Mouse (Mus musculus): ENCODE measurements around the gene Cdkn1c.

DNA sequence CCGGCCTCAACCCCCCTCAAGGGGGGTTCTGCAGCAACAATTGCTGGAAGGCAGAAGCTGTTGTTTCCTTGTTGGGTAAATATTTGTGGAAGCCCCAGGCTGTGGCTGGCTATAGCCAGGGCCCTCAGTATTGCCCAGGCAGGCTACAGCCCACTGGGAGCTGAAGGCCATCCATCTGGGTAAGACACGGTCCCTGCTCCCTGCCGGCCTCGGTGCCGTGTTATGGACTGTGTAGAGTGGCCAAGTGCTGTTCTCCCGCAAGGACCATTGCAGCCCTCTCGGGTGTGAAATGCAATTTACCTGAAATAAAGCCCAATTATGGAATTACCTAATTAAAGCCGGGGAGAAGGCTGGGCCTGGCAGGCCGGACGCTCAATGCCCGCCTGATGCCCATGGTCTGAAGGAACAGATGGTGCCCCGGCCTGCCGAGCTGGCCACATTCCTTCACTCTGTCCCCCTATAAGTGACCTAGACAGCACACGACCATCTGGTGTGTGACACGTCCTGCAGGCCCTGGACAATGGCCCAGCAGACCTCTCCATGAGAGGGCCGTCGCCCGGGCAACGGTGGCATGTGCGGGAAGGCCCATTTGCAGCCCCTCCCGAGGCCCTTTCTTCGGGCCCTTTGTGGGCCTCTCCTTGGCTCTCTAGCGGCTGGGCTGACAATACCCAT is 32.6 kb downstream of the Cdkn1c start:
- no peak for TF ChIP-seq CTCF (IDR thresholded peaks at IDR 0.05; ENCODE audit: low read depth)
- TF ChIP-seq EP300 (IDR thresholded peaks at IDR 0.05; ENCODE audit: low read depth): no peak
